Mouse (Mus musculus) olfactory bulb, adult 2 months (tissue): ENCODE measurements around the gene Frmd4a. TPM values are rescaled to one million over a fixed set of nuclear protein-coding genes. Genes with fewer than 3 reads are reported as not detected.
"Not testable (repeated sequence)": the region's sequence is repeated elsewhere in the genome, so short reads cannot be mapped to it uniquely, and the experiment has no call there.

Source experiments
- H3K27ac ChIP-seq: fragments of 200-500 bp; 2 replicates; pipeline ENCODE4 v1.5.1; 2012; ENCODE audit warnings: low read depth, low read length; ENCODE audit not compliant: insufficient read depth
- H3K4me1 ChIP-seq: fragments of 200-500 bp; 2 replicates; pipeline ENCODE4 v1.6.1; 2012; ENCODE audit warnings: low read length; ENCODE audit not compliant: control insufficient read depth, insufficient read depth
- H3K4me3 ChIP-seq: fragments of 200-500 bp; 2 replicates; pipeline ENCODE4 v1.5.1; 2012; ENCODE audit warnings: mild to moderate bottlenecking, low read depth, low read length, moderate library complexity; ENCODE audit not compliant: insufficient read depth
- CTCF ChIP-seq: fragments of 200-500 bp; IDR thresholded peaks from 2 replicates; pipeline ENCODE4 v1.5.1; 2012; ENCODE audit warnings: low read depth, mild to moderate bottlenecking, low read length, moderate library complexity; ENCODE audit not compliant: insufficient read depth
- POLR2A ChIP-seq: fragments of 200-500 bp; IDR thresholded peaks from 2 replicates; pipeline ENCODE4 v1.6.1; 2012; ENCODE audit warnings: mild to moderate bottlenecking, low read depth, low read length, moderate library complexity; ENCODE audit not compliant: insufficient read depth
- WGBS: fragments of 180-500 bp; shearing (Covaris S2); methylation state at CpG from one replicate; pipeline ENCODE4 v1.1.7; 2018; 5-methylcytosine and 5-hydroxymethylcytosine counted together
- polyA plus RNA-seq: library from polyadenylated mRNA; stranded (reverse); fragments of >200 nt; gene quantifications from 2 replicates; pipeline ENCODE4 v1.2.4, GENCODE M21; 2012; ENCODE audit warnings: low replicate concordance; ENCODE audit not compliant: missing spikeins, insufficient read depth, insufficient read length

Frmd4a gene
- polyA plus RNA-seq, 1 experiment = not detected

DNA sequence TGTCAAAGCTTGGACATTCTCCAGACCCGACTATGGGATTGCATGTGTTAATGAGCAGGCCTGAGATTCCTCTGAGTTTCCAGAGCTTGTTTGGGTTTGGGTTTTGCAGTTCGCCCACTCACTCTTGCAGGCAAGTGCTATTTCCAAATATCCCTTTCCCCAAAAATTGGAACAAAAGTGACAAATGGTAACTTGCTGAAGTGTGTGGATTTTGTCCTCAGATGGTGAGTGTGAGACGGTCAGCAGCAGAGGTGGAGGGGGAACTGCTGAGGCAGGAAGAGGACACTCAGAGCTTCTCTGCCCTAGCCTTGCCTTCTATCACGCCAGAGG, 309.5 kb downstream of the Frmd4a start:
- 57% methylated on average over 4 of the region's 4 CpGs for WGBS
- TF ChIP-seq CTCF (no peak), POLR2A (no peak)
- Histone ChIP-seq H3K27ac (0 out of 2 replicates have a peak overlapping the region, but pooled peaks have one; percentile 25), H3K4me1 (peaks cover 8% of the 10 kb centered on the region), H3K4me3 (no peak overlapping the region)

DNA sequence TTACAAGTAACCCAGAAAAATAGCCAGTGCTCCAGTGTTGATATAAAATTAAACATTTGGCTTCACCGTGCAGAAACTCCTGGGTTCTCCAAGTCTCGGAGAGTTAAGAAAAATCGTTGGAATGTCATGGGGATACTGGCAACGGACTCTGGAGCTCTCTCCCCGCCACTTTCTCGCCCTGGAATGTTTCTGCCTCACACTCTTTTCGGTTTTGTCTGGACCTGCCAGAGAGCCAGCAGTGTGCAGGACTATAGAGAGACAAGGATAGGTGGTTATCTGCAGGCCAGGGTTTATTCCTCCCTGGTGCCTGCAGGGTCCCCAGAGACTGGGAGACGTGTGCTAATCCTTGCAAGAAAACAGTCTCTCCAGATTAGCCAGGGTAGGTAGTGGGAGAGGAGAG, 314.9 kb downstream of the Frmd4a start:
- no peak for TF ChIP-seq CTCF
- TF ChIP-seq POLR2A = no peak
- Histone ChIP-seq H3K4me3 (no peak overlapping the region), H3K27ac (no peak overlapping the region), H3K4me1 (peaks cover 8% of the 10 kb centered on the region)
- 79% methylated on average over 8 of the region's 8 CpGs for WGBS

DNA sequence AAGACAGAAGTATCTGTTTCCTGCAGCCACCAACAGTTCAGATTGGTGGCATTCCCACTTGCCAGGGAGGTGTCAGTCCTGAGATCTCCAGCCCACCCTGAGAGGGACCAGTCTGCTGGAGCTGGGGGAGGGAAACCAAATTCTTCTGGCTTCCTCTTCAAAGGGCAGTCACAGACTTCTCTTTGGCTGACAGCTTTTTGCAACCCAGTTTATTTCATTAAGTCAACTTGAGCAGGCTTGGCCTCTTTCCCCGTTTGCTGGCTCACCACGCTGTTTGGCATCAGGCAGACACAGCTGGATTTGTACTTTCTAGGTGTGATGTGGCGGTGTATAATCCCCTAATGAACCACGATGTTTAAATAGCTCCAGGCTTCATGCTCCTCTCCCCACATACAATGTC, 316.7 kb downstream of the Frmd4a start:
- WGBS = 29% methylated on average over 4 of the region's 4 CpGs
- Histone ChIP-seq H3K4me3 (no peak overlapping the region), H3K4me1 (peaks cover 10% of the 10 kb centered on the region), H3K27ac (no peak overlapping the region)
- TF ChIP-seq CTCF = no peak

DNA sequence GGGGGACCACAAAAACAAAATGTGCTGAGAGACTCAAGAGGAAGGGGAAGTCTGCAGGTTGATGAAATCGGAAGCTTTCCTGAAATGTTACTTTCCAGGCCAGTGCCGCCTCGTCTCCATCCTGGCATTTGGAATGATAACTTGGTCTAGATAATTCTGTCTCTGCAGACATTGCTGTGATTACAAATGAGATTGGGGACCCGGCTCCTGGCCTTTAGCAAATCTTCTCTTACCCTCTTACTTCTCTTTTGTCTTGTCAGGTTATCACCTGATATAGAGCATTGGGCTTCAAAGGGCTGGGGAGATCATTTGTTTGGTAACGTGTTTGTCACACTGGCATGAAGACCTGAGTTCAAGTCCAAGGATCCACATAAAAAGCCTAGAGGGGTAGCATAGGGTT, 317.4 kb downstream of the Frmd4a start:
- Histone ChIP-seq H3K4me3 (no peak overlapping the region), H3K4me1 (peaks cover 10% of the 10 kb centered on the region), H3K27ac (no peak overlapping the region)
- WGBS = 95% methylated on average over 5 of the region's 5 CpGs
- TF ChIP-seq POLR2A = no peak
- no peak for TF ChIP-seq CTCF

DNA sequence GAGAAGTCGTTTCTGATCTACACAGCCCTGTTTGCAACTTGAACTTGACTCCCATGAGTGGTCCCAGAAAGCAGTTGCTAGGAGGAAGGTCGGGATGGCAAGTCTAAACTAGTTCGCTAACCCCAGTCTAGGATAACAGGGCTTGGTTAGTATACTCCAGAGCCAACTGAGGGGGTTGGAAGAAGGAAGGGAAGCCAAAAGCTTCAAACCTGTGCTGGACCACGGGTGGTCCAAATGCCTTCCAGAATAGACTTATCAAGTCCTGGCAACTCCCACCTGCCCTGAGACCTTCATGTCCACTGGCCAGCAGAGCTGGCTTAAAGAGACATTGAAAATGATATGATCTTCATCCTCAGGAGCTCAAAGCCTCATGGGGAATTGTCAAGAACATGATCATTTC, 318.4 kb downstream of the Frmd4a start:
- Histone ChIP-seq H3K4me3 (no peak overlapping the region), H3K4me1 (peaks cover 7% of the 10 kb centered on the region), H3K27ac (no peak overlapping the region)
- 73% methylated on average over 4 of the region's 4 CpGs for WGBS
- TF ChIP-seq CTCF (no peak), POLR2A (no peak)

DNA sequence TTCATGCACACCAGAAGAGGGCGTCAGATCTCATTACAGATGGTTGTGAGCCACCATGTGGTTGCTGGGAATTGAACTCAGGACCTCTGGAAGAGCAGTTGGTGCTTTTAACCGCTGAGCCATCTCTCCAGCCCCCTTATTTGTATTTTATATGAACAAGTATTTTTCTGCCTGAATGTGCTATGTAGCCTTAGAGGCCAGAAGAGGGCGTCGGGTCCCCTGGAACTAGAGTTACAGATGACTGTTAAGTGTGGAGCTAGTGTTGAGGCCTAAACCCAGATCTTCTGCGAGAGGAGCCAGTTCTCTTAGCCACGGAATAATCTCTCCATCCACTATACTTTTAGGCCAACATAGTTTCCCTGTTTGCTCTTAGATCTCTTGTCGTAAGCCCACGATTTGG, 320.8 kb downstream of the Frmd4a start:
- not testable (repeated sequence) for H3K4me1 ChIP-seq, H3K4me3 ChIP-seq, H3K27ac ChIP-seq
- 74% methylated on average over 8 of the region's 8 CpGs for WGBS

DNA sequence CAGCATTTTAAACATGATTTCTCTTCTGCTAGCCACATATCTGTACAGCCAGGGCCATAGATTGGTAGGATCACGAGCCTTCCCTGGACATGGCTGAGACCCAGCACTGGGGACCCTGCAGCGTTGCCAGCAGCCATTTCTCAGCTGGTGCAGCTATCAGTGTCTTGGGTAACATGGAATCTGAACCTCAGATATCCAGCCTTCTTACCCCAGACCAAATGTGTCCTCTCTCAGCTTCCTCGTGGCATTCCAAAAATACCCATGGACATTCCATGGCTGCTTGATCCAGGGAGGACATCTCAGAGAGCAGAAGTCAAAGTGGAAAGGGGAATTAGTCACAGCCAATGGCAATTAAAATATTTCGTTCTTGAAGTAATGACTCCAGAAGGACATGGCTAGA, 321.6 kb downstream of the Frmd4a start:
- WGBS = 83% methylated on average over 4 of the region's 4 CpGs

DNA sequence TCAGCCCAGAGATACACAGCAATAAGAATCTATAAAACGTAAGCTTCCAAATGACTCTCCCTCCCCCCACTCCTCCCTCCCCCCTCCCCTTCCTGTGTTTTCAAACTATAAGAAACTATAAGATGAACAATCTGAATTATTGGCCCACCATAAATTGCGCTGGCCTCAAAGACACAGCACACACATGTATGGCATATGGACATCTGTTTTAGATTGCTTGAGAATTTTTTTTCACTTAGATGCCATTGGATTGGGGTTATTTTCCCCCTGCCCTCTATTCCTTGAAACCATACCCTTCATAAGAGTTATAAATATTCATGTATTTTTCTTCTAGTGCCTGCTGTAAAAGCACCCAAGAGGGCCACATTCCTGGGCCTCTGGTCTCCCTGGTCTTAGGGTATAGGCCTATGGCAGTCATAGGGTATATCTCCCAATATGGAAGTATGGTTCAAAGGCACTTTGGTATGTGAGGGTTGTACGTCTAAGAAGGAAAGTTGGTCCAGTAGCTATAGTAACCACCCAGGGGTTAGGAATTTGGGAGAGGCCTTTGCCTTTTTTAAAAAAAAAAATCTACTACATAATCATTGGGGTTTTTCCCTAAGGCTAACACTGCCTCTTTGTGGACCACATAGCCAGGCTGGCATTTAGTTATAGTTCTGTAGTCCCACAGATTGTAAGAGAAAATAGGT, 322.2 kb downstream of the Frmd4a start:
- no peak for TF ChIP-seq CTCF
- no peak for TF ChIP-seq POLR2A
- H3K4me3 ChIP-seq = no peak overlapping the region
- H3K27ac ChIP-seq = no peak overlapping the region
- H3K4me1 ChIP-seq = peaks cover 2% of the 10 kb centered on the region; the same call in 1 of the 2 replicates
- WGBS = 82% methylated on average over 3 of the region's 3 CpGs

More for the DNA sequence above, 321.6 kb downstream of the Frmd4a start:
- peaks cover 5% of the 10 kb centered on the region for H3K4me1 ChIP-seq
- H3K4me3 ChIP-seq = no peak overlapping the region
- no peak overlapping the region for H3K27ac ChIP-seq
- no peak for TF ChIP-seq POLR2A

DNA sequence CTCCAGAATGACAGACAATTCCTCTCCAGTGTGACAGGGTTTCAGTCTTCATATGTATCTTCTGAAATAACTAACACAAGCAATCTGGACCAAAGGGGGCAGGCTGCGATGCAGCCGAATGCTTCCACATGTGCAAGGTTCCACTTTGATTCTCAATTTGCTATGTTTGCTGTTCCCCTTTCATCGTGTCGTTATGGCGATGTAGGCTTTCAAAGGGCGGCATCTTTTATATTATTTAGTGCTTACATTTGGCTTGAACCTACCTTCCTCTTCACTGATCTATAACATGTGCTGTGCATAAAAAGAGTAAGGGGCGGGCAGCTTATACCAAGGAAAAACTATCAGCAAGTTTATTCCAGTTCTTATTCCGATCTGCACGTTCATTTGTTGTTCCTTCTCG, 322.9 kb downstream of the Frmd4a start:
- Histone ChIP-seq H3K4me1 (peaks cover 2% of the 10 kb centered on the region; the same call in 1 of the 2 replicates), H3K27ac (no peak overlapping the region), H3K4me3 (no peak overlapping the region)
- WGBS = 79% methylated on average over 10 of the region's 10 CpGs
- TF ChIP-seq POLR2A (no peak), CTCF (no peak)

DNA sequence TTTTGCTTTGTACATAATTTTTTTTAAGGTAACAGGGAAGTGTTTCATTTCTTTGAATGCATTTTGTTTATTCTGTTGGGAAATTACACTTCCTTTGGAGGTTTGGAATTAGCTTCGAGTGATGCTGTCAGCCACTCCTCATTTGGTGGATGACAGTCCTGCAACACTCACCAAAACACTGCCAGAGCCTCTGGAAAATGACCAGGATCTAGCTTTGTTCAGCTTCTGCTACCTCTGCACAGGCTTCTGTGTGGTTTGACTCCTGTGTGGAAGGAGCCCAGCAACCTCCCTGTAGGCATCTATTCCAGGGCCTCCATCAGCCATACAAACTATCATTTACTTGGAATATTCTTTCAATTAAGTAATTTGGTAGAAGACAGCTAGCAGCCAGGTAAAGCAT, 323.6 kb downstream of the Frmd4a start:
- Histone ChIP-seq H3K27ac (no peak overlapping the region), H3K4me3 (no peak overlapping the region), H3K4me1 (peaks cover 2% of the 10 kb centered on the region; the same call in 1 of the 2 replicates)
- TF ChIP-seq CTCF (no peak), POLR2A (no peak)
- WGBS = 63% methylated on average over 1 of the region's 1 CpGs
